Mouse (Mus musculus): ENCODE data around the gene Fgf5.

- no peak for TF ChIP-seq CTCF (IDR thresholded peaks at IDR 0.05; ENCODE audit: control insufficient read depth, insufficient read depth, insufficient read length)
- TF ChIP-seq MAX (IDR thresholded peaks at IDR 0.05), result no peak
- no peak for TF ChIP-seq MYOD1 (IDR thresholded peaks at IDR 0.05; ENCODE audit: control insufficient read depth, insufficient read length, low read depth)
- no peak for TF ChIP-seq CEBPB (IDR thresholded peaks at IDR 0.05; ENCODE audit: low read depth)
- no peak for TF ChIP-seq FOSL1 (IDR thresholded peaks at IDR 0.05; ENCODE audit: insufficient read depth, low read length, poor library complexity, severe bottlenecking)
These were observed 32.0 kb upstream of the Fgf5 start for GRCm38 (mm10) chr5:98221956-98222355.
